Mouse (Mus musculus) midbrain, postnatal 0 days (tissue): Measurements from ENCODE around the gene Gja10. TPM values are rescaled to one million over a fixed set of nuclear protein-coding genes. Genes with fewer than 3 reads are reported as not detected.

Experiments used
- ATAC-seq: fragments of 200-750 bp; cut with Nextera tagmentation; 2 replicates; pipeline ENCODE4 v1.8.0; 2017; ENCODE audit warnings: moderate number of reproducible peaks, mild to moderate bottlenecking, moderate TSS enrichment, moderate library complexity; ENCODE audit not compliant: low FRiP score
- DNase-seq: peaks from one replicate; pipeline ENCODE4 v3.0.0-alpha.2; 2015; ENCODE audit warnings: low spot score
- H3K27ac ChIP-seq: fragments of 300-500 bp; sonication (generic); 2 replicates; pipeline ENCODE4 v1.5.1; 2014; ENCODE audit warnings: low read depth, mild to moderate bottlenecking, low read length, mixed read lengths
- H3K27me3 ChIP-seq: fragments of 300-500 bp; sonication (generic); 2 replicates; pipeline ENCODE4 v1.6.1; 2014; ENCODE audit warnings: low read length, control low read depth, mixed read lengths; ENCODE audit not compliant: insufficient read depth
- H3K36me3 ChIP-seq: fragments of 300-500 bp; sonication (generic); 2 replicates; pipeline ENCODE4 v1.6.1; 2014; ENCODE audit warnings: low read length, control low read depth, mixed read lengths; ENCODE audit not compliant: insufficient read depth
- H3K4me1 ChIP-seq: fragments of 300-500 bp; sonication (generic); 2 replicates; pipeline ENCODE4 v1.6.1; 2014; ENCODE audit warnings: mild to moderate bottlenecking, control low read depth, antibody characterized with exemption, low read length, mixed read lengths; ENCODE audit not compliant: insufficient read depth
- H3K4me2 ChIP-seq: fragments of 300-500 bp; sonication (generic); 2 replicates; pipeline ENCODE4 v1.6.1; 2014; ENCODE audit warnings: low read depth, mild to moderate bottlenecking, low read length, mixed read lengths; ENCODE audit not compliant: poor library complexity, severe bottlenecking
- H3K4me3 ChIP-seq: fragments of 300-500 bp; sonication (generic); 2 replicates; pipeline ENCODE4 v1.5.1; 2014; ENCODE audit warnings: low read depth, mild to moderate bottlenecking, low read length, moderate library complexity
- H3K9ac ChIP-seq: fragments of 300-500 bp; sonication (generic); replicated peaks from 2 replicates; pipeline ENCODE4 v1.6.1; 2014; ENCODE audit warnings: mild to moderate bottlenecking, low read length, moderate library complexity, mixed read lengths; ENCODE audit not compliant: poor library complexity, severe bottlenecking
- H3K9me3 ChIP-seq: fragments of 300-500 bp; sonication (generic); 2 replicates; pipeline ENCODE4 v1.6.1; 2016; ENCODE audit warnings: low read length, control low read depth
- CTCF ChIP-seq: IDR thresholded peaks from 2 replicates; pipeline ENCODE4 v1.5.1; 2016; ENCODE audit warnings: antibody characterized with exemption, mild to moderate bottlenecking
- WGBS: fragments of 180-500 bp; shearing (Covaris S2); extraction: QIAGEN DNeasy Blood & Tissue Kit; methylation state at CpG from one replicate; pipeline ENCODE4 v1.1.7; 2014; 5-methylcytosine and 5-hydroxymethylcytosine counted together
- polyA plus RNA-seq: library from polyadenylated mRNA; unstranded; fragments of >200 nt; fragmentation: Nextera tagmentation; extraction: Ambion mirVana; gene quantifications from 2 replicates; pipeline ENCODE4 v1.2.1, GENCODE M21; 2015
- total RNA-seq: library from RNA; depleted of rRNA; stranded (reverse); fragments of >200 nt; gene quantifications from 2 replicates; pipeline ENCODE4 v1.2.3, GENCODE M21; 2014

Gja10 gene
- total and polyA plus RNA-seq, 2 experiments from 2014 or later: not detected

DNA sequence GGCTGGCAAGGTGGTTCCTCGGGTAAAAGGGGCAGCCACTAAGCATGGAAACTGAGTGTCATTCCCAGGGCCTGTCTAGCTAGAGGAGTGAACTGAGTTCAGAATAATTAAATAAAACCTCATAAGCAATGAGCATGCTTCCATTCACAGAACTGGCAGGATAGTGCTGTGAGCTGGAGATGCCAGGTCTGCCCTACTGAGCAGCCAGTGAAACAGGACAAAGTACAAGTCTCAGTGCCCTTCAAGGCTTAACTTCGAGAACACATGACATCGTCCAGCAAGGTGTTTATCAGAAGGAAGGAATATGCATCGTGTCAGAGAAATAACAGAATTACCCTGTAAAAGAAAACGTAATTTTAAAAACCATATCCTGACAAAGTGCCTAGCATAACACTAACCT, 29.0 kb downstream of the Gja10 start:
- no peak for TF ChIP-seq CTCF
- no peak for ATAC-seq
- H3K36me3 ChIP-seq: peaks cover 3% of the 10 kb centered on the region; the same call in 1 of the 2 replicates

DNA sequence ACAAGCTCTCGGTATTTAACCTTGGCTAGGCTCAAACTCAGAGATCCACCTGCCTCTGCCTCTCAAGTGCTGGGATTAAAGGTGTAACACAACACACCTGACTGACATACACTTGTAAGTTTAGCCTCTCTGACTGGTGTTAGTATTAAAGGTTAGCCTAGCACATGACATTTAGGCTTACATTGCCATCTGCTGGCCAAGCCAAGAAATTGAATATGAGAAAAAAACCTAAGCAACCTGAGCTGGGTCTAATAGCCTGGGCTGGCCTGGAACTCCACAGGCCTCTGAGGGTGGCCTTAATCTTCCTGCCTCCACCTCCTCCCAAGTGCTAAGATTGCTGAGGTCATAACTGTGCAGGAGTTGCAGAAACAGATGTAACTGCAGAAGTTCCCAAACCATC, 30.4 kb downstream of the Gja10 start:
- Histone ChIP-seq H3K27me3 (no peaks in the 10 kb centered on the region), H3K9ac (no peak overlapping the region), H3K27ac (no peak overlapping the region), H3K4me1 (peaks cover 12% of the 10 kb centered on the region), H3K9me3 (no peaks in the 10 kb centered on the region), H3K36me3 (peaks cover 3% of the 10 kb centered on the region; the same call in 1 of the 2 replicates), H3K4me3 (no peak overlapping the region), H3K4me2 (no peak overlapping the region)
- DNase-seq (peak; percentile 70), ATAC-seq (peak; percentile 31; the same call in 1 of the 2 replicates)
- TF ChIP-seq CTCF: peak; percentile 86
- WGBS: 50% methylated on average over 1 of the region's 1 CpGs

More for the DNA sequence above, 29.0 kb downstream of the Gja10 start:
- no peak overlapping the region for H3K4me3 ChIP-seq
- H3K27me3 ChIP-seq: no peaks in the 10 kb centered on the region
- 89% methylated on average over 5 of the region's 5 CpGs for WGBS
- peaks cover 12% of the 10 kb centered on the region for H3K4me1 ChIP-seq
- H3K9me3 ChIP-seq: no peaks in the 10 kb centered on the region
- H3K9ac ChIP-seq: no peak overlapping the region
- no peak overlapping the region for H3K27ac ChIP-seq
- DNase-seq: no peak
- no peak overlapping the region for H3K4me2 ChIP-seq

DNA sequence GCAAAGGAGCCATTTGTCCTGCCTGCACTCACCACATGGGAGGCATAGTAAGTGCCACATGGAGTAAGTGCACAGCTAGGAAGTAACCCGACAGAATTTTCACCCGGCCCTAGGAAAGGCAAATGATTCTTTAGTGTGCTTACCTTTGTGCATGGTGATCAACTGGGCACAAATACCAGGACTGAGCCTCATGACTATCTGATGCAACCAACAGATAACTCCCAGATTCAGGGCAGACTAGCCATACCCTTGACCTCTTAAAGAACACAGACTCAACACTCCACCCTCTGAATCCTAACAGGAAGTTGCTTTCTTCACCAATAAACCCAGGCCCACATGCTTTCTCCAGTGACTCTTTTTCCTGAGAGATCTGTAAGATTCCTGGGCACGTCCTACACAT, 31.1 kb downstream of the Gja10 start:
- no peak for TF ChIP-seq CTCF
- ATAC-seq (no peak), DNase-seq (no peak)
- Histone ChIP-seq H3K9ac (no peak overlapping the region), H3K27ac (0 out of 2 replicates have a peak overlapping the region, but pooled peaks have one; percentile 58), H3K4me3 (no peak overlapping the region), H3K4me2 (no peak overlapping the region), H3K27me3 (no peaks in the 10 kb centered on the region), H3K9me3 (no peaks in the 10 kb centered on the region), H3K4me1 (peaks cover 12% of the 10 kb centered on the region), H3K36me3 (0 out of 2 replicates have a peak, but pooled peaks cover 3% of the 10 kb centered on the region)
- 86% methylated on average over 3 of the region's 3 CpGs for WGBS

DNA sequence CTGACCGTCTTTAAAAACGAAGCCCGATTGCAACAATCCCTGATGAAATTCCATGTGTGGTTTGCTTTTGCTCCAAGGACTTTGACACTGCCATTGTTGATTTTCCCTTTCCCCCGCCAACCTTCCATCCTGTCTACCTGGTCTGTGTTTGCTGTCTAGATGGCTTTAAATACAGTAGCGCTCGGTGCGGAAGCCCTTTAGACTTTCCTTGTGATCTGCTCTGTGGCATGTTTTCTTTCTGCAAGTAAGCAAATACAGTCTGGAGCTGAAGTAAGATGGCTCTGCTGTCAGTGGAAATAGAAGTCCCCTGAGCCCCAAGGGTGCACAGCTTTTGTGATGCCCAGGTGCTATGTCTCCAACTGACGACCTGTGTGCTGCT, 31.6 kb downstream of the Gja10 start:
- Histone ChIP-seq H3K9ac (no peak overlapping the region), H3K27ac (peak overlapping the region; percentile 58; the same call in 1 of the 2 replicates), H3K4me3 (no peak overlapping the region), H3K36me3 (0 out of 2 replicates have a peak, but pooled peaks cover 1% of the 10 kb centered on the region), H3K4me1 (peaks cover 12% of the 10 kb centered on the region), H3K9me3 (no peaks in the 10 kb centered on the region), H3K4me2 (0 out of 2 replicates have a peak overlapping the region, but pooled peaks have one; percentile 20), H3K27me3 (no peaks in the 10 kb centered on the region)
- WGBS: 55% methylated on average over 8 of the region's 8 CpGs
- ATAC-seq (no peak), DNase-seq (peak; percentile 8)
- TF ChIP-seq CTCF: no peak

DNA sequence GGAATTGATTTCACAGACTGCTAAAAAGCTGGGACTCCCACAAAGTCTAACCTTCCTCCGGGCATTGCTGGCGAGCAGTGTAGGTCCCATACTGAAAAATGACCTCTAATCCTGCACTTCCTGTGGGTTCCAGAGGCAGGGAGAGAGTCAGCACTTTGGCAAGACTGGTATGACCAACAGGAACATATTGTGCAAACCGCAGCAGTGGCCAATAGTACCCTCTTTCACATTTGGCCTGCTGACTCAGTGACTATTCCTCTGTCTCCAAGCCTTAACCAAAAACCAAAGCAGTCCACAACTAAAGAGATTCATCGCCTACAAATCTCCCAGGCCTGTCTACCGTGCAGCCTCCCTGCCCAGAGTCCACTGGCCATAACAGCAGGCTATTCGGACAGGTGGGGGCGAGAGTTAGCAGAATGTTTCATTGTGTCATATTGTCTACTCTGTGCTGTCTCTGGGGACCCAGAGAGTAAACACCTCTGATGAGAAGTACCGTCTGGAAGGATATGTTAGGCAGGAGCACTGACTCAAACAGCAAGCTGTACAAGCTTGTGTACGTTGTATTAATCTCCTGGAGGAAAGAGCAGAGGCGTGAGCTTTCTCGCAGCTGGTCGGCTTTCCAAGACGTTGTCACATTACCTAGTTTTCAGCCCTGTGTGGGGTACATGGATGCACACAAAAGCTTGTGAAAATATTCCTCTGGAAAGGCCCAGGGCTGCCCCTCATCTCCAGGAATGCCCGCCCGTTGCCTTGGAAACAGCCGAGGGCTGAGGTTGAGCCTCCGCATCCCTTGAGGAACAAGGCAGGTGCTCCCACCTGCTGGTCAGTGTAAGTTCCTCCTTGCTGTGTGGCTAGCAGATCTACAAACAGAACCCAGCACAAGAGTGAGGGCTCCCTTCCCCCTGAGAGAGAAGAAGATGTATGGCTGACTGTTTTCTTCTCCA, 32.3 kb downstream of the Gja10 start:
- H3K27ac ChIP-seq: peak overlapping the region; percentile 58
- no peaks in the 10 kb centered on the region for H3K36me3 ChIP-seq
- ATAC-seq (peak; percentile 71), DNase-seq (peak; percentile 65)
- H3K4me1 ChIP-seq: peaks cover 12% of the 10 kb centered on the region
- H3K9ac ChIP-seq: peak overlapping the region; percentile 34; the same call in 1 of the 2 replicates
- TF ChIP-seq CTCF: peak; percentile 70
- H3K9me3 ChIP-seq: no peaks in the 10 kb centered on the region
- 27% methylated on average over 17 of the region's 17 CpGs for WGBS
- no peaks in the 10 kb centered on the region for H3K27me3 ChIP-seq
- no peak overlapping the region for H3K4me3 ChIP-seq
- peak overlapping the region; percentile 20 for H3K4me2 ChIP-seq

DNA sequence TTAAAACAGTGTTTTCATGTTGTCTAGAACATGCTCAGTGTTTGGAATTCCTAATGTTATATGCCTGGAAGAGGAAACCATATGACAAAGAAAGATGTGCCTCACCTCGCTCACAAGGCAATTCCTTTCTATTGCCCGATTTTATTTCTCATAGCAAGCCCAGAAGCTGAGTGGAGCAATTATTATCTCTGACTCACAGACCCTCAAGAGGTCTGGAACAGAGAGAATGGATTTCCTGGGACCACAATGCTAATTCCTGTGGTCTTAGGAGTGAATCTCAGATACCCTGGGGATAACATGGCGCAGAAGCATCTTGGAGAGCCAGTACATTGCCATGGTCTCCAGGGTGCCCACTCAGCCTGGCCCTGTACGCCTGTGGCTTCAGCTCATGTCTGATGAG, 33.5 kb downstream of the Gja10 start:
- no peak for ATAC-seq
- 59% methylated on average over 4 of the region's 4 CpGs for WGBS
- DNase-seq: no peak
- TF ChIP-seq CTCF: no peak
- Histone ChIP-seq H3K27ac (no peak overlapping the region), H3K27me3 (no peaks in the 10 kb centered on the region), H3K36me3 (no peaks in the 10 kb centered on the region), H3K9me3 (no peaks in the 10 kb centered on the region), H3K4me3 (no peak overlapping the region), H3K9ac (no peak overlapping the region), H3K4me2 (no peak overlapping the region), H3K4me1 (peaks cover 12% of the 10 kb centered on the region)
